Mouse (Mus musculus) liver, embryonic 14.5 days (tissue): ENCODE data around the gene Rangap1. TPM values are rescaled to one million over a fixed set of nuclear protein-coding genes. Genes with fewer than 3 reads are reported as not detected.
"Not testable (repeated sequence)": the region's sequence is repeated elsewhere in the genome, so short reads cannot be mapped to it uniquely, and the experiment has no call there.

Experiments used
- ATAC-seq: fragments of 200-750 bp; cut with Nextera tagmentation; 2 replicates; pipeline ENCODE4 v1.8.0; 2017; ENCODE audit warnings: moderate number of reproducible peaks, mild to moderate bottlenecking, moderate library complexity; ENCODE audit not compliant: insufficient read depth
- DNase-seq, 3 experiments: peaks; one replicate each; pipeline ENCODE4 v3.0.0-alpha.2; 2012 to 2013; ENCODE audit warnings: low read depth in 3 of 3, low spot score in 3 of 3
- H3K27ac ChIP-seq: fragments of 300-500 bp; sonication (generic); 2 replicates; pipeline ENCODE4 v1.5.1; 2014; ENCODE audit warnings: moderate library complexity, mild to moderate bottlenecking, control low read depth, inconsistent platforms
- H3K27me3 ChIP-seq: fragments of 300-500 bp; sonication (generic); 2 replicates; pipeline ENCODE4 v1.6.1; 2014; ENCODE audit warnings: mild to moderate bottlenecking, low read length, moderate library complexity; ENCODE audit not compliant: control insufficient read depth, insufficient read depth
- H3K36me3 ChIP-seq: fragments of 300-500 bp; sonication (generic); replicated peaks from 2 replicates; pipeline ENCODE4 v1.6.1; 2014; ENCODE audit warnings: low read depth; ENCODE audit not compliant: control insufficient read depth, insufficient read depth
- H3K4me1 ChIP-seq, 2 experiments: fragments of 200-500 bp in 1 of 2; fragments of 300-500 bp in 1 of 2; sonication (generic) in 1 of 2; replicated peaks; 2 replicates each; pipeline ENCODE4 v1.6.1; 2012 to 2014; ENCODE audit warnings: antibody characterized with exemption in 1 of 2, inconsistent platforms in 1 of 2, low read length in 1 of 2; ENCODE audit not compliant: control insufficient read depth in 2 of 2, insufficient read depth in 2 of 2
- H3K4me2 ChIP-seq: fragments of 300-500 bp; sonication (generic); 2 replicates; pipeline ENCODE4 v1.6.1; 2014; ENCODE audit warnings: low read depth, mild to moderate bottlenecking, control low read depth, moderate library complexity
- H3K4me3 ChIP-seq, 2 experiments: fragments of 200-500 bp in 1 of 2; fragments of 300-500 bp in 1 of 2; sonication (generic) in 1 of 2; 2 replicates each; pipeline ENCODE4 v1.5.1; 2012 to 2014; ENCODE audit warnings: low read depth in 2 of 2, low read length in 2 of 2, mild to moderate bottlenecking in 2 of 2, control low read depth in 1 of 2, inconsistent platforms in 1 of 2, moderate library complexity in 1 of 2; ENCODE audit not compliant: insufficient read depth in 1 of 2
- H3K9ac ChIP-seq: fragments of 300-500 bp; sonication (generic); replicated peaks from 2 replicates; pipeline ENCODE4 v1.6.1; 2014; ENCODE audit warnings: mild to moderate bottlenecking, control low read depth, moderate library complexity
- H3K9me3 ChIP-seq: fragments of 300-500 bp; sonication (generic); 2 replicates; pipeline ENCODE4 v1.6.1; 2016; ENCODE audit warnings: low read length, mixed read lengths; ENCODE audit not compliant: control insufficient read depth
- CTCF ChIP-seq: IDR thresholded peaks from 2 replicates; pipeline ENCODE4 v1.5.1; 2016; ENCODE audit warnings: antibody characterized with exemption, low read depth, control low read depth
- EP300 ChIP-seq: IDR thresholded peaks from 2 replicates; pipeline ENCODE4 v1.6.1; 2016; ENCODE audit warnings: antibody characterized with exemption, low read depth
- WGBS: fragments of 180-500 bp; shearing (Covaris S2); extraction: QIAGEN DNeasy Blood & Tissue Kit; methylation state at CpG from one replicate; pipeline ENCODE4 v1.1.7; 2014; ENCODE audit not compliant: insufficient replicate concordance; 5-methylcytosine and 5-hydroxymethylcytosine counted together
- polyA plus RNA-seq, 2 experiments: library from polyadenylated mRNA; depleted of rRNA in 1 of 2; stranded (reverse) in 1 of 2; unstranded in 1 of 2; fragments of >200 nt; fragmentation: Nextera tagmentation in 1 of 2; extraction: Ambion mirVana in 1 of 2; gene quantifications; 2 replicates each; pipeline versions ENCODE4 v1.2.1 to v1.2.3; 2012 to 2014

The Rangap1 gene
- polyA plus RNA-seq, 2 experiments, result 50.6 to 57.1 TPM

DNA sequence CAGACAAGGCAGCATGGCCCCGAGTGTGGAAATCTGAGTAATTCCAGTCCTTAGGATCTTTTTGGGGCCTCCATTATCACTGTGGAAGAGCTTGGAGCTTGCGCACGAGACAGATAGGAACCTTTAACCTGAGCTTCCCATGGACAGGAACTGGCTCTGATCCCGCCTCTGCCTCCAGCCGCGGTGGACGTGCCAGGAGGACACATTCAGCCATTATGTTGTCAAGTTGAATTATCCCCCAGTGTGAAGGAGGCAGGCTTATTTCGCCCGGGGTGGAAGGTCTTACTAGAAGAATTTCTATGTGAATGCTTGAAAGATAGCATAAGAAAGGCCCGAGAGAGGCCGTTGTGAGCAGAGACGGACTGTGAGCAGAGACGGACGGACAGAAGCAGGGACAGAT, 4.4 kb upstream of the Rangap1 start:
- 60% methylated on average over 14 of the region's 14 CpGs for WGBS
- ATAC-seq (no peak), DNase-seq (no peak)
- no peak overlapping the region for H3K4me3 ChIP-seq
- no peaks in the 10 kb centered on the region for H3K9me3 ChIP-seq
- no peaks in the 10 kb centered on the region; a peak in 1 of 4 replicates for H3K4me1 ChIP-seq
- H3K27ac ChIP-seq, result no peak overlapping the region
- H3K9ac ChIP-seq, result no peak overlapping the region
- no peak overlapping the region for H3K4me2 ChIP-seq
- no peaks in the 10 kb centered on the region for H3K36me3 ChIP-seq
- no peaks in the 10 kb centered on the region for H3K27me3 ChIP-seq
- TF ChIP-seq EP300 (no peak), CTCF (no peak)

DNA sequence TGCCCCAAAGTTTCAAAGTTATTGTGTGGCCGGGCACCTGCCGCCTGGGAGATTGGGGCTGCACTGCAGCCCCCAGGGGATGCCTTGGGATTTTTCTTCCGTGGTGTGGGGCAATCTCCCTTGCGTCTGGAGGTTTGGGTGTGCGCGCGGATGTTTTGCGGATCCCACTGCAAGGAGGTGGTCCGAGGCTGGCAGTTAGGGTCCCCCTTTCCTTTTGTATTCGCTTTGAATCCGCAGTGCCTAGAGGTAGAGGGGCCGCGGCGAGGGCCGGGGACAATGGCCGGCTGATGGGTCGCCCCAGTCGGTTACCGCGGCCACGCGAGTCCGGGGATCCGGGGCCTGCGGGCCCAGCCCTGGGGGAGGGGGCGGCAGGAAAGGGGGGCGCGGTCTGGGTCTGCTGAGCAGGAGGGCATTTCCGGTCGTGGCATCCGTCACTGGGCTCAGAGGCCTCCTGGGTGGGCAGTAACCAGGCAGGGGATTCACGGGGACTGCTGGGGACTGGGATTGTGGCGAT, 328 bp upstream of the Rangap1 start:
- no peaks in the 10 kb centered on the region for H3K36me3 ChIP-seq
- ATAC-seq (peak; percentile 38; the same call in 1 of the 2 replicates), DNase-seq (no peak)
- H3K27ac ChIP-seq, result no peak overlapping the region; the same call in 1 of the 2 replicates
- H3K27me3 ChIP-seq, result no peaks in the 10 kb centered on the region
- H3K9me3 ChIP-seq, result no peaks in the 10 kb centered on the region
- H3K4me3 ChIP-seq, result peak overlapping the region; percentile 79 to 87
- TF ChIP-seq CTCF, result no peak
- TF ChIP-seq EP300, result no peak
- H3K9ac ChIP-seq, result peak overlapping the region; percentile 79
- no peaks in the 10 kb centered on the region; a peak in 1 of 4 replicates for H3K4me1 ChIP-seq
- peak overlapping the region; percentile 81 for H3K4me2 ChIP-seq
- 1% methylated on average over 33 of the region's 33 CpGs for WGBS

DNA sequence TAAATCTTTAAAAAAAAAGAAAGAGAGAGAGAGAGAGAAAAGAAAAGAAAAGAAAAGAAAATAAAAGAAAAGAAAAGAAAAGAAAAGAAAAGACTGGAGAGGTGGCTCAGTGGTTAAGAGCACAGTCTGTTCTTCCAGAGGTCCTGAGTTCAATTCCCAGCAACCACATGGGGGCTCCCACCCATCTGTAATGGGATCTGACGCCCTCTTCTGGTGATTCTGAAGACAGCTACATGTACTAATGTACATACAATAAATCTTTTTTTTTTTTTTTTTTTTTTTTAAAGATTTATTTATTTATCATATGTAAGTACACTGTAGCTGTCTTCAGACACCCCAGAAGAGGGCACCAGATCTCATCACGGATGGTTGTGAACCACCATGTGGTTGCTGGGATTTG, 3.0 kb downstream of the Rangap1 start:
- H3K4me1 ChIP-seq, H3K27ac ChIP-seq, H3K4me3 ChIP-seq, H3K36me3 ChIP-seq, H3K4me2 ChIP-seq, DNase-seq, H3K27me3 ChIP-seq, ATAC-seq, H3K9ac ChIP-seq, H3K9me3 ChIP-seq: not testable (repeated sequence)
- WGBS, result 4% methylated on average over 1 of the region's 2 CpGs
- TF ChIP-seq CTCF, result peak; percentile 23; the same call in 1 of the 2 replicates

DNA sequence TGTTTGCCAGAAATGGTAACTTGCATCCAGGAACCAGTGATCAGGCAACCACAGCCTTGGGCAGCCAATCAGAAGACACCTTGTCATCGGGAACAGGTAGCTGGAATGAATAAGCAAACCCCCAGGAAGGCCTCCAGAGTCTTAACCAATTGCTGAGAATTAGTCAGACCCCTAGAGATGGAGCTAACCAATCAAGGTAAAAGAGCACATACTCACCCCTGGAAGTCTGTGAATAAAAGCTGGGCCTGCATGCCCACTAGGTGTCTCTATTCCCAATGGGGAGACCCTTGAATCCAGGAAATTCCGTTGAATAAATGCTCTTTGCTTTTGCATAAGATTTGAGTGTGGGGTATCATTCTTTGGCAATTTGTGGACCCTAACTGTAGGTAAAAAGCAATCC, 5.4 kb downstream of the Rangap1 start:
- H3K27me3 ChIP-seq, result no peaks in the 10 kb centered on the region
- no peak for ATAC-seq
- WGBS, result 22% methylated on average over 2 of the region's 2 CpGs
- no peaks in the 10 kb centered on the region for H3K9me3 ChIP-seq
- DNase-seq, result no peak
- TF ChIP-seq EP300 (no peak), CTCF (peak; percentile 25; the same call in 1 of the 2 replicates)
- no peak overlapping the region for H3K9ac ChIP-seq
- no peak overlapping the region for H3K27ac ChIP-seq
- no peaks in the 10 kb centered on the region for H3K36me3 ChIP-seq
- H3K4me2 ChIP-seq, result no peak overlapping the region
- no peak overlapping the region for H3K4me3 ChIP-seq
- H3K4me1 ChIP-seq, result no peaks in the 10 kb centered on the region; a peak in 1 of 4 replicates

DNA sequence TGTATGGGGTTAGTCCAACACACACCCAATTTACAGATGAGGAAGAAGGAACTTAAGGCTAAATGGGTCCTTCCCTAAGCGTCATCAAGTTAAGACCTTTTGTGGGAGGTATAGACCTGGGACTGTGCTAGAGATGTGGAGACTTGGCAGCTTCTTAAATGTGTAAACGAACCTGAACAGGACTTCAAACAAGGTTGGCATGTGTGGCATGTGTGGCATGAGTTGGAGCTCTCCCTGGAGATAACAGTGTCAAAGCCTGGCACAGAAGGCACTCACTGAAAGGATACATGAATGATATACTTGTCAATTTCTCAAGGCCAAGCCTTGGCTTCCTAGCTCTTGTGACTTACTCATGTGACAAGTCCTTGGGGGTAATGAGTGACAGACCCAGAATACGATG, 6.0 kb downstream of the Rangap1 start:
- ATAC-seq, result no peak
- TF ChIP-seq CTCF (no peak), EP300 (no peak)

More for the DNA sequence above, 6.0 kb downstream of the Rangap1 start:
- DNase-seq, result no peak
- Histone ChIP-seq H3K9ac (no peak overlapping the region), H3K27me3 (no peaks in the 10 kb centered on the region), H3K4me3 (no peak overlapping the region), H3K27ac (no peak overlapping the region), H3K36me3 (no peaks in the 10 kb centered on the region), H3K9me3 (no peaks in the 10 kb centered on the region), H3K4me2 (no peak overlapping the region), H3K4me1 (no peaks in the 10 kb centered on the region; a peak in 1 of 4 replicates)
- 57% methylated on average over 3 of the region's 3 CpGs for WGBS
